Mouse (Mus musculus): Measurements from ENCODE around the gene Syngap1. TPM values are rescaled to one million over a fixed set of nuclear protein-coding genes. Genes with fewer than 3 reads are reported as not detected.
A peak's percentile ranks its signal among the peaks of the same experiment; 100 is the strongest.
"Not testable (repeated sequence)": the region's sequence is repeated elsewhere in the genome, so short reads cannot be mapped to it uniquely, and the experiment has no call there.

The Syngap1 gene
- polyA plus RNA-seq, 1 experiment from 2014 or later: 7.4 TPM

- WGBS: 2% methylated on average over 3 of the region's 3 CpGs
- H3K9me3 ChIP-seq (ENCODE audit: control insufficient read depth, low read length): no peaks in the 10 kb centered on the region
These were observed 31.1 kb downstream of the Syngap1 start for GRCm38 (mm10) chr17:26972107-26972506.

DNA sequence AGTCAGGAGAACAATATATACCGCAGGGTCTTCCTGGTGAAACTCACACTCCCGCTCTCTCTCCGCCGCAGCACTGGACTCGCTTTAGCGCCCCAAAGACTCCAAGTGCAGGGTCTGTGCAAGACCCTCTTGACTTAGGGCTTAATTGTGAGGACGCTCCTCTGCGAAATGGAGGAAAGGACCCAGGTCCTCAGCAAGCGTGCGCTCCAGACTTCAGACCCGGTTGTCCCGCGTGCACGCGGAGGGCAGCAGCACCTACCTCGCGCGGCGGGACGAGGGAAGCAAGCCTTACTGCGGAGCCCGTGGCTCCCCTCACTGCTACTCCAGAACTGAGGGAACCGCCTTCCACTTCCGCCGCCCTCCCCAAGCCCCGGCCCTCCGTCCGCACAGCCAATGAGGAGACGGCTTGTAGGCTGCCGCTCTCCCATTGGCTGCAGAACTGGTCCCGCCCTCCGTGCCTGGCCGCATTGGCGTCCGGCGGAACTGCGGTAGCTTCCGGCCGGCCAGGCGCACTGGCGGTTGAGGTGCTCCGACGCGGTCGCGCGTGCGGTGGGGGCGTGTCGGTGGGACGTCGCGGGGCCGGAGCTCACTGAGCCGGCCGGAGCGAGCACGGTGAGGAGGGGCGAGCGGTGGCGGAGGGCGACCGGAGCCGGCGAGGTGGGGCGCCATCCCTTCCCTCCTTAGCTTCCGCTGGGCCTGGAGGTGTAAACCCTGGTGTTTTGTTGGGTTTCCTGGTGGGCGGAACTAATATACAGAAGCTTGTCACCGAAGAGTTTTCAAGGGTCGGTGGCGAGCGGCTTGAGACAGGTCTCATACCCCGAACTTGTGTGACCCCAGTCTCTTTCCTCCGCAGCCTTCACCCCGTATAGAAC is 31.9 kb downstream of the Syngap1 start, which contains the start of gene Zbtb9:
Gene Zbtb9 (plus strand): TSS at position 465 of the 872 bp plus-strand sequence.
- Histone ChIP-seq H3K36me3 (ENCODE audit: control insufficient read depth, insufficient read depth, low read length) (peaks cover 37% of the 10 kb centered on the region), H3K27me3 (ENCODE audit: control insufficient read depth, insufficient read depth, low read length) (no peaks in the 10 kb centered on the region), H3K9ac (replicated peaks; ENCODE audit: low read depth, low read length) (peak within 1 kb of the TSS; percentile 71), H3K27ac (ENCODE audit: low read depth, low read length) (peak within 1 kb of the TSS; percentile 77), H3K4me1 (ENCODE audit: control insufficient read depth, insufficient read depth, low read length) (peaks cover 20% of the 10 kb centered on the region), H3K4me3 (ENCODE audit: low read depth, low read length) (peak within 1 kb of the TSS; percentile 72), H3K9me3 (ENCODE audit: control insufficient read depth, low read length) (no peaks in the 10 kb centered on the region), H3K4me2 (ENCODE audit: low read depth, low read length) (peak within 1 kb of the TSS; percentile 98)
- peak; percentile 99 for ATAC-seq (ENCODE audit: low read depth)
- WGBS: under 1% methylated on average over 74 of the region's 75 CpGs

More at GRCm38 (mm10) chr17:26972107-26972506, 31.1 kb downstream of the Syngap1 start:
- Histone ChIP-seq H3K4me1 (ENCODE audit: control insufficient read depth, insufficient read depth, low read length) (peaks cover 20% of the 10 kb centered on the region), H3K4me2 (ENCODE audit: low read depth, low read length) (peak overlapping the region; percentile 98), H3K36me3 (ENCODE audit: control insufficient read depth, insufficient read depth, low read length) (peaks cover 42% of the 10 kb centered on the region), H3K9ac (replicated peaks; ENCODE audit: low read depth, low read length) (peak overlapping the region; percentile 69; the same call in 1 of the 2 replicates), H3K27me3 (ENCODE audit: control insufficient read depth, insufficient read depth, low read length) (no peaks in the 10 kb centered on the region), H3K27ac (ENCODE audit: low read depth, low read length) (peak overlapping the region; percentile 77; the same call in 1 of the 2 replicates), H3K4me3 (ENCODE audit: low read depth, low read length) (peak overlapping the region; percentile 72)
- no peak for ATAC-seq (ENCODE audit: low read depth)

GRCm38 (mm10) chr17:26974547-26974946 is 33.5 kb downstream of the Syngap1 start:
- Histone ChIP-seq H3K27me3 (ENCODE audit: control insufficient read depth, insufficient read depth, low read length) (no peaks in the 10 kb centered on the region), H3K9ac (replicated peaks; ENCODE audit: low read depth, low read length) (no peak overlapping the region), H3K36me3 (ENCODE audit: control insufficient read depth, insufficient read depth, low read length) (peaks cover 46% of the 10 kb centered on the region), H3K4me3 (ENCODE audit: low read depth, low read length) (no peak overlapping the region), H3K4me1 (ENCODE audit: control insufficient read depth, insufficient read depth, low read length) (peaks cover 20% of the 10 kb centered on the region), H3K4me2 (ENCODE audit: low read depth, low read length) (no peak overlapping the region), H3K27ac (ENCODE audit: low read depth, low read length) (no peak overlapping the region), H3K9me3 (ENCODE audit: control insufficient read depth, low read length) (no peaks in the 10 kb centered on the region)
- no peak for ATAC-seq (ENCODE audit: low read depth)
- WGBS: 93% methylated on average over 15 of the region's 15 CpGs

GRCm38 (mm10) chr17:26975415-26975814 is 34.4 kb downstream of the Syngap1 start:
- Histone ChIP-seq H3K27me3 (ENCODE audit: control insufficient read depth, insufficient read depth, low read length) (no peaks in the 10 kb centered on the region), H3K27ac (ENCODE audit: low read depth, low read length) (no peak overlapping the region), H3K36me3 (ENCODE audit: control insufficient read depth, insufficient read depth, low read length) (peaks cover 46% of the 10 kb centered on the region), H3K9ac (replicated peaks; ENCODE audit: low read depth, low read length) (no peak overlapping the region), H3K4me2 (ENCODE audit: low read depth, low read length) (no peak overlapping the region), H3K4me1 (ENCODE audit: control insufficient read depth, insufficient read depth, low read length) (peaks cover 20% of the 10 kb centered on the region), H3K4me3 (ENCODE audit: low read depth, low read length) (no peak overlapping the region), H3K9me3 (ENCODE audit: control insufficient read depth, low read length) (no peaks in the 10 kb centered on the region)
- ATAC-seq (ENCODE audit: low read depth): no peak

- peaks cover 42% of the 10 kb centered on the region; the same call in 1 of the 2 replicates for H3K36me3 ChIP-seq (ENCODE audit: control insufficient read depth, insufficient read depth, low read length)
- H3K4me3 ChIP-seq (ENCODE audit: low read depth, low read length); H3K9ac ChIP-seq (replicated peaks; ENCODE audit: low read depth, low read length); H3K27me3 ChIP-seq (ENCODE audit: control insufficient read depth, insufficient read depth, low read length); H3K27ac ChIP-seq (ENCODE audit: low read depth, low read length); H3K9me3 ChIP-seq (ENCODE audit: control insufficient read depth, low read length); ATAC-seq (ENCODE audit: low read depth); H3K4me2 ChIP-seq (ENCODE audit: low read depth, low read length): not testable (repeated sequence)
- 92% methylated on average over 6 of the region's 6 CpGs for WGBS
- H3K4me1 ChIP-seq (ENCODE audit: control insufficient read depth, insufficient read depth, low read length): peaks cover 17% of the 10 kb centered on the region
These were observed 36.3 kb downstream of the Syngap1 start for GRCm38 (mm10) chr17:26977354-26977753.

DNA sequence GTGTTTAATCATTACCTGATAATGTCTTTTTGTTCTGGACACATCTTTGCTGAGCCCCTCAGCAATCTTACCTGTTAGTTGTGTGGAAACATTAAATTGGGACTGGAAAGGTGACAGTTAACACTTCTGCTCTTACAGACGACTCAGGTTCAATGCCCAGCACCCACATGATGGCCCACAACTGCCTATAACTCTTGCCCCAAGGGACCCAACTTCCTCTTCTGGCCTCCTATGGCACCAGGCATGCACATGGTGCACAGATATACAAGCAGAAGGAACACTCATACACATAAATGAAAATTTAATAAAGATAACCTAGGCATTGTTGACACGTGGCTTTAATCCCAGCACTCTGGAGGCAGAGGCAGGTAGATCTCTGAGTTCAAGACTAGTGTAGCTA is 38.4 kb downstream of the Syngap1 start:
- H3K36me3 ChIP-seq (ENCODE audit: control insufficient read depth, insufficient read depth, low read length): peaks cover 42% of the 10 kb centered on the region; the same call in 1 of the 2 replicates
- no peak overlapping the region for H3K27ac ChIP-seq (ENCODE audit: low read depth, low read length)
- H3K27me3 ChIP-seq (ENCODE audit: control insufficient read depth, insufficient read depth, low read length): no peaks in the 10 kb centered on the region
- no peak overlapping the region for H3K9ac ChIP-seq (replicated peaks; ENCODE audit: low read depth, low read length)
- H3K4me1 ChIP-seq (ENCODE audit: control insufficient read depth, insufficient read depth, low read length): peaks cover 8% of the 10 kb centered on the region
- H3K4me2 ChIP-seq (ENCODE audit: low read depth, low read length): no peak overlapping the region
- H3K4me3 ChIP-seq (ENCODE audit: low read depth, low read length): no peak overlapping the region
- WGBS: 83% methylated on average over 2 of the region's 2 CpGs
- ATAC-seq (ENCODE audit: low read depth): no peak
- H3K9me3 ChIP-seq (ENCODE audit: control insufficient read depth, low read length): no peaks in the 10 kb centered on the region

DNA sequence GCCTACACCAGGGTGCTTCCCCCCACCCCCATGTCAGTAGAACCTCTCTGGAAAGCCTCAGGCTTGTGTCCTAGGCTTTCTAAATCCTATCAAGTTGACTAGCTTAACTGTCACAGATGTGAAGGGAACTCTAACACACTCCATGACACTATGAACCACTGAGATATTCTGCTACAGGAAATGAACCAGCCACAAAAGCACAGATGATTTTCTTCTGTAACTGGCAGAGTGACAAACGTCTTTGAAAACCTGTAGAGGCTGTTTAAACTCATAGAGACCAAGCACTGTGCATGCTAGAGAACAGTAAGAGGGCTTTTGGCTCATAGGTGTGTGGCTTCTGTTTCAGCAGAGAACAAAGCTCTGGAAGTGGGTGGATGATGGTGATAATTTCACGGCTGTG is 40.0 kb downstream of the Syngap1 start:
- ATAC-seq (ENCODE audit: low read depth): no peak
- H3K27me3 ChIP-seq (ENCODE audit: control insufficient read depth, insufficient read depth, low read length): no peaks in the 10 kb centered on the region
- H3K4me1 ChIP-seq (ENCODE audit: control insufficient read depth, insufficient read depth, low read length): peaks cover 5% of the 10 kb centered on the region; the same call in 1 of the 2 replicates
- H3K4me2 ChIP-seq (ENCODE audit: low read depth, low read length): no peak overlapping the region
- no peak overlapping the region for H3K27ac ChIP-seq (ENCODE audit: low read depth, low read length)
- WGBS: 82% methylated on average over 2 of the region's 2 CpGs
- no peak overlapping the region for H3K9ac ChIP-seq (replicated peaks; ENCODE audit: low read depth, low read length)
- no peak overlapping the region for H3K4me3 ChIP-seq (ENCODE audit: low read depth, low read length)
- no peaks in the 10 kb centered on the region for H3K9me3 ChIP-seq (ENCODE audit: control insufficient read depth, low read length)
- peaks cover 29% of the 10 kb centered on the region; the same call in 1 of the 2 replicates for H3K36me3 ChIP-seq (ENCODE audit: control insufficient read depth, insufficient read depth, low read length)

GRCm38 (mm10) chr17:26983382-26983781 is 42.3 kb downstream of the Syngap1 start:
- H3K4me3 ChIP-seq (ENCODE audit: low read depth, low read length): no peak overlapping the region
- H3K4me2 ChIP-seq (ENCODE audit: low read depth, low read length): no peak overlapping the region
- H3K36me3 ChIP-seq (ENCODE audit: control insufficient read depth, insufficient read depth, low read length): peaks cover 11% of the 10 kb centered on the region; the same call in 1 of the 2 replicates
- H3K9me3 ChIP-seq (ENCODE audit: control insufficient read depth, low read length): no peaks in the 10 kb centered on the region
- H3K27me3 ChIP-seq (ENCODE audit: control insufficient read depth, insufficient read depth, low read length): no peaks in the 10 kb centered on the region
- ATAC-seq (ENCODE audit: low read depth): no peak
- 97% methylated on average over 4 of the region's 4 CpGs for WGBS
- no peaks in the 10 kb centered on the region for H3K4me1 ChIP-seq (ENCODE audit: control insufficient read depth, insufficient read depth, low read length)
- no peak overlapping the region for H3K9ac ChIP-seq (replicated peaks; ENCODE audit: low read depth, low read length)
- no peak overlapping the region for H3K27ac ChIP-seq (ENCODE audit: low read depth, low read length)

DNA sequence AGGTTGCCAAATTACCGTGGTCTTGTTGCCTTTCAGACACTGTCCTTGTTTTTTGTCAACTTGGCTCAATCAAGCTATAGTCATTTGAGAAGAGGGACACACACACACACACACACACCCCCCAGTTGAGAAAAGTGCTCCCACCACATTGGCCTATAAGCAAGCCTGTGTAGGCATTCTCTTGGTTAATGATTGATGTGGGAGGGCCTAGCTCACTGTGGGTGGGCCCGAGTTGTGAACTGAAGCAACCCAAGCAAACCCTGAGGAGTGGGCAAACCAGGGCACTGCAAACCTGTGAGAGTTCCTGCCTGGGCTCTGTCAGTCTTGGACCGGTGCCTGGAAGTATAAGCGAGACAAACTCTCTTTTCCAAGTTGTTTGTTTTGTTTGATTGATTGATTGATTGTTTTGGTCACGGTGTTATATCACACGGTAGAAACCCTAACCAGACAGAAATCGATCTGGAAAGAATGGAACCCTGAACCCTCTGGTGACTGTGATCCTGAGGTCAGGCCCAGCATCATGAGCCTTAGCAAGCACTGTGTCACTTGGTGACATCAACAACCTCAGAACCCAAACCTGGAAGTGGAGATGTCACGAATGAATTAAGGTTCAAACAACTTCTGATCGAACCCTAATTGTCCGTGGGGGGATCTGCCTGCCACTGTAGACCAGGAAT is 44.6 kb downstream of the Syngap1 start:
- Histone ChIP-seq H3K27ac (ENCODE audit: low read depth, low read length) (no peak overlapping the region), H3K9me3 (ENCODE audit: control insufficient read depth, low read length) (no peaks in the 10 kb centered on the region), H3K4me3 (ENCODE audit: low read depth, low read length) (no peak overlapping the region), H3K36me3 (ENCODE audit: control insufficient read depth, insufficient read depth, low read length) (0 out of 2 replicates have a peak, but pooled peaks cover 2% of the 10 kb centered on the region), H3K27me3 (ENCODE audit: control insufficient read depth, insufficient read depth, low read length) (no peaks in the 10 kb centered on the region), H3K9ac (replicated peaks; ENCODE audit: low read depth, low read length) (no peak overlapping the region), H3K4me2 (ENCODE audit: low read depth, low read length) (no peak overlapping the region), H3K4me1 (ENCODE audit: control insufficient read depth, insufficient read depth, low read length) (no peaks in the 10 kb centered on the region)
- WGBS: 79% methylated on average over 10 of the region's 10 CpGs
- ATAC-seq (ENCODE audit: low read depth): no peak
